Mouse (Mus musculus) hindbrain, embryonic 15.5 days (tissue): ENCODE data around the gene Asap2. TPM values are rescaled to one million over a fixed set of nuclear protein-coding genes. Genes with fewer than 3 reads are reported as not detected.
A peak's percentile ranks its signal among the peaks of the same experiment; 100 is the strongest.

Source experiments
- ATAC-seq: fragments of 200-750 bp; cut with Nextera tagmentation; 2 replicates; pipeline ENCODE4 v1.8.0; 2017; ENCODE audit warnings: low read depth, moderate number of reproducible peaks, moderate TSS enrichment; ENCODE audit not compliant: low FRiP score
- H3K27ac ChIP-seq: fragments of 300-500 bp; sonication (generic); replicated peaks from 2 replicates; pipeline ENCODE4 v1.5.1; 2015; ENCODE audit warnings: mild to moderate bottlenecking, inconsistent platforms
- H3K27me3 ChIP-seq: fragments of 300-500 bp; sonication (generic); 2 replicates; pipeline ENCODE4 v1.6.1; 2015; ENCODE audit warnings: control low read depth, inconsistent platforms
- H3K36me3 ChIP-seq: fragments of 300-500 bp; sonication (generic); 2 replicates; pipeline ENCODE4 v1.6.1; 2015; ENCODE audit warnings: control low read depth, inconsistent platforms
- H3K4me1 ChIP-seq: fragments of 300-500 bp; sonication (generic); replicated peaks from 2 replicates; pipeline ENCODE4 v1.6.1; 2015; ENCODE audit warnings: control low read depth, inconsistent platforms
- H3K4me2 ChIP-seq: fragments of 300-500 bp; sonication (generic); 2 replicates; pipeline ENCODE4 v1.6.1; 2015; ENCODE audit warnings: moderate library complexity, mild to moderate bottlenecking, inconsistent platforms
- H3K4me3 ChIP-seq: fragments of 300-500 bp; sonication (generic); 2 replicates; pipeline ENCODE4 v1.5.1; 2015; ENCODE audit warnings: mild to moderate bottlenecking, inconsistent platforms
- H3K9ac ChIP-seq: fragments of 300-500 bp; sonication (generic); 2 replicates; pipeline ENCODE4 v1.6.1; 2015; ENCODE audit warnings: inconsistent platforms
- H3K9me3 ChIP-seq: fragments of 300-500 bp; sonication (generic); 2 replicates; pipeline ENCODE4 v1.6.1; 2016; ENCODE audit warnings: control low read depth, inconsistent platforms
- WGBS: fragments of 180-500 bp; shearing (Covaris S2); methylation state at CpG from one replicate; pipeline ENCODE4 v1.1.7; 2015; 5-methylcytosine and 5-hydroxymethylcytosine counted together
- polyA plus RNA-seq: library from polyadenylated mRNA; unstranded; fragments of >200 nt; fragmentation: Nextera tagmentation; extraction: Ambion mirVana; gene quantifications from 2 replicates; pipeline ENCODE4 v1.2.1, GENCODE M21; 2015

The Asap2 gene
- polyA plus RNA-seq, 1 experiment from 2014 or later = 12.3 TPM

DNA sequence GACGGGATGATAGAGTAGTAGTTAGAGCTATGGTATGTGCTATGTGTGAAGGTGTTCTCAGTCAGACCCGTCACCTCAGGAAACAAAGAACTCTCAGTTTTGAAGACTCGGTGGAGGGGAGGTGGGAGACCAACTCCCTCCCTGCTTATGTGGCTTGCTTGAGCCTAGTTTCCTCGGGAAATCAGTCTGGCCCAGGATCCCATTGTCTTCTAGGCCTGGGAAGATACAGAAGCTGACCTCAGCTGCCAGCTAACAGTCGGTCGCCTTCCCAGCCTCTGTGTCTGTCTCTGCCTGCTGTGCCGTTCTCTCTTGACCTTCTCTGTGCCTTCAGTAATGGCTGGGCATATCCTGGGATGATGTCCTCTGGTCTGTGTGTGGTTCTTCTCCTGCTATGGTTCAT, 169.0 kb downstream of the Asap2 start:
- Histone ChIP-seq H3K4me2 (no peak overlapping the region), H3K9ac (no peak overlapping the region), H3K27ac (peak overlapping the region; percentile 17; the same call in 1 of the 2 replicates), H3K27me3 (no peaks in the 10 kb centered on the region), H3K4me3 (no peak overlapping the region), H3K36me3 (no peaks in the 10 kb centered on the region), H3K9me3 (no peaks in the 10 kb centered on the region), H3K4me1 (peaks cover 32% of the 10 kb centered on the region)
- 41% methylated on average over 7 of the region's 7 CpGs for WGBS
- no peak for ATAC-seq

DNA sequence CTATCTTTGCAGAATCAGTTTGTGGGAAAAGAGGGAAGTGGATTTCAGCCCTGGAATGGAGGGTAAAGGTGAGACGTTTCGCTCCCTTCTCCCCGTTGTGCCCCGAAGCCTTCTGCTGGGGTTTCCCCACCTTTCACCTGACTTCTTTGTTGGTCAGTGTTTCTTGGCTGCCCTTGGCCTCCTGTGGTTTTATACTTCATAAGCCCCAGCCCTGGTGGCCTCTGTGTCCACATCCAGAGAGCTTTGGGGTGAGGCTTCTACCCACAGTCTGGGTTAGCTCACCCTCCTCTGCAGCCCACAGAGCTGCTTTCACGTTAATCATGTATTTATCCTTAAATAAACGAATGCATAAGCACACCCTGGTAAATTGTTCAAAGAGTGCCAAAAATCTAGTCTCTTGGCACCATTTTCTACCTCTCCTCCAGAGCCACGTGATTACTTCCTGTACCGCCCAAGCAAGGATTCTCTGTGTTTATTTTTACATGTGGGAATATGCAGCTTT, 170.1 kb downstream of the Asap2 start:
- Histone ChIP-seq H3K27ac (peak overlapping the region; percentile 27; the same call in 1 of the 2 replicates), H3K4me3 (no peak overlapping the region), H3K27me3 (no peaks in the 10 kb centered on the region), H3K36me3 (no peaks in the 10 kb centered on the region), H3K9me3 (no peaks in the 10 kb centered on the region), H3K9ac (no peak overlapping the region), H3K4me2 (no peak overlapping the region), H3K4me1 (peaks cover 25% of the 10 kb centered on the region)
- no peak for ATAC-seq
- WGBS = 58% methylated on average over 8 of the region's 8 CpGs

DNA sequence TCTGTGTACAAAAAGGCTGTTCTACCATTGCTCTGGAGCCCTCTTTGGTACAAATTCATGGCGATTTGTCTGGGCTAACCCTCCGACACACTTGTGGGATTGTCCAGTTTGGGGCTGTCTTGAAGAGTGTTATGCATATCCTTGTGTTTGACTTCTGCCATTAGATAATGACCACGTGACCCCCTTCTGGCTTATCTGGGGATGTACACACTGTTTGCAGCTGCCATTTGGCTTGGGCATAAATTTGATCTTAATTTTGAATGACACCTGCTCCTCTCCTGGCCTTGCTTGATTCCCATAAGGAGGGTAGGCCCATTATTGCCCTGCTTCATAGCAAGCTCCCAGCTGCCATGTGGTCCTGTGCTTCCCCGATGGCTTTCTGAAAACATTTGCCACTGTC, 171.6 kb downstream of the Asap2 start:
- no peak for ATAC-seq
- H3K9ac ChIP-seq = no peak overlapping the region
- no peak overlapping the region for H3K4me2 ChIP-seq
- no peaks in the 10 kb centered on the region for H3K9me3 ChIP-seq
- H3K27ac ChIP-seq = no peak overlapping the region
- 91% methylated on average over 4 of the region's 4 CpGs for WGBS
- peaks cover 28% of the 10 kb centered on the region for H3K4me1 ChIP-seq
- no peak overlapping the region for H3K4me3 ChIP-seq
- no peaks in the 10 kb centered on the region for H3K36me3 ChIP-seq
- no peaks in the 10 kb centered on the region for H3K27me3 ChIP-seq

DNA sequence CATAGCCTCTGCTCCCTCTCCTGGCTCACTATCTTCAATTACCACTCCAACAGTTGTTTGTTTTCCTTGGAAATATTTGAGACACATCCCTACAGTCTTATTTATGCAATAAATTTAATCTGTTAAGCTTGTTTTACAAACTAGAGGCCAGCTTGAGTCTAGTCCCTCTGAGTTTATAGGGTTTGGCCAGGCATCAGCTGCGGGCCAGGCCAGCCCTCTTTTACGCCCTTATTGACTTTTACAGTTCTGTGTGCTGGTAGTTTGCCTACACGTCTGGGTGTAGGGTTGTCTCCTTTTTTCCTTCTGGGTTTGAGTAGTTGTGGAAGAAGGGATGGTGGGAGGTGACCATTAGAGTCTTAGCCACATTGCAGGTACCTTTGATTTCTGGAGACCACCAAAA, 173.4 kb downstream of the Asap2 start:
- no peak for ATAC-seq
- H3K9me3 ChIP-seq = no peaks in the 10 kb centered on the region
- no peak overlapping the region for H3K9ac ChIP-seq
- H3K4me2 ChIP-seq = no peak overlapping the region
- H3K4me3 ChIP-seq = no peak overlapping the region
- no peak overlapping the region for H3K27ac ChIP-seq
- WGBS = 88% methylated on average over 3 of the region's 3 CpGs
- peaks cover 4% of the 10 kb centered on the region; the same call in 1 of the 2 replicates for H3K36me3 ChIP-seq
- H3K4me1 ChIP-seq = peaks cover 36% of the 10 kb centered on the region
- H3K27me3 ChIP-seq = no peaks in the 10 kb centered on the region

DNA sequence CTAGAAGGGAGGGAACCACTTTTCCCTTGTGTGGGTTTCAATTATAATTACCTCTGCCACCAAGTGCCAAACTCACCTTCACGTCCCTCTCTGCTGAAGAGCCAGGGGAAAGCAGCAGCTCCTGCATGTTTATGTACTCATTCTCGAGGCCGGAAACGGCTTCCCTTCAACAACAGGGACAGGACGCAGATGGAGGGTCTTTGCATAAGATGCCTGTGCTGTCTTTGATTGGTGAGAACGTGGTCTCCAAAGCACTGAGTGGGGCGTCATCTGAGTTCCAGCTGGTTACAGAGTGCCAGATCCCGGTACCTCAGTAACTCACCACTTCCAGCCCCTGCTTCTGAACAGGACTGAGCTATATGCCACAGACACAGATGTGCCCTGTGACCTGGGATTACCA, 174.0 kb downstream of the Asap2 start:
- no peak for ATAC-seq
- Histone ChIP-seq H3K4me3 (no peak overlapping the region), H3K4me2 (no peak overlapping the region), H3K9ac (no peak overlapping the region), H3K4me1 (peaks cover 33% of the 10 kb centered on the region), H3K27me3 (no peaks in the 10 kb centered on the region), H3K27ac (no peak overlapping the region), H3K9me3 (no peaks in the 10 kb centered on the region), H3K36me3 (peaks cover 9% of the 10 kb centered on the region; the same call in 1 of the 2 replicates)
- 74% methylated on average over 8 of the region's 8 CpGs for WGBS

DNA sequence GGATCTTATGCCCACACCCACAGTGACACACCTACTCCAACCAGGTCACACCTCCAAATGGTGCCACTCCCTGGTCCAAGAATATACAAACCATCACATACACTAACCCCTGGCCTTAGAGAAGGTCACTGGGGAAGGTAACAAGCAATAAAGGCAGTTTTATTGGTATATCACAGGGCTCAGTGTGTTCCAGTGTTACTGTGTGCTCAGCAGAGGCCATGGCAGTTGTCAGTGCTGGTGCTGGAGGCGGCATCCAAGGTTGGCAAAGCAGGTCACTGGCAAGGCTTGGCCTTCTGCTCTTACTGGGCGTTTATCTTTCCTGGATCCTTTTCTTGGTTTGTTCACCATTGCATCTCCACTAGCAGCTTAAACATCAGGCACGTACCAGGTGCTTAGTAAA, 174.9 kb downstream of the Asap2 start:
- no peak for ATAC-seq

DNA sequence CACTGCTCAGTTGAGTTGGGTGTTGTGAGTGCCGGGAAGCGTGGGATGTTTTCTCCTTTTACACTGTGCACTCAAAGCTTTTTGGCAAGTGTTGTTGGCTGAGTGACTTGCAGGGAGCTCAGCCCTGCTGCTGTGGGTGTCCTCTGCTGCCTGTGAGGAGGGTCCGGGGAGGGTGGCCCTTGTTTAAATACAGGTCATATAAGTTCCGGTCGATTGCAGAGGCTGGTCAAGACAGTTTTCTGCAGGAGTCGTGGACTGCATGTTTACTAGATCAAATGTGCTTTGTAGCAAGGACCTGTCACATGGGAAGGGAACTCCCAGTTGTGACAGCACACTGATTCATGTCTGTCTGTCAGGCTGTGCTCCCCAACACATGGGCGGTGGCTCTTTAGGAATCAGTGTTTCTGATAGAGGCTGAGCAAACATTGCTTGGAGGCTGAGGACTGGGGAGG, 175.7 kb downstream of the Asap2 start:
- Histone ChIP-seq H3K27me3 (no peaks in the 10 kb centered on the region), H3K4me3 (no peak overlapping the region), H3K9me3 (no peaks in the 10 kb centered on the region), H3K4me2 (no peak overlapping the region), H3K27ac (no peak overlapping the region), H3K9ac (no peak overlapping the region), H3K4me1 (peaks cover 18% of the 10 kb centered on the region), H3K36me3 (peaks cover 15% of the 10 kb centered on the region; the same call in 1 of the 2 replicates)
- ATAC-seq = no peak
- 69% methylated on average over 7 of the region's 7 CpGs for WGBS

More for the DNA sequence above, 174.9 kb downstream of the Asap2 start:
- Histone ChIP-seq H3K4me2 (no peak overlapping the region), H3K27me3 (no peaks in the 10 kb centered on the region), H3K4me3 (no peak overlapping the region), H3K9ac (no peak overlapping the region), H3K36me3 (peaks cover 15% of the 10 kb centered on the region; the same call in 1 of the 2 replicates), H3K4me1 (peaks cover 24% of the 10 kb centered on the region), H3K9me3 (no peaks in the 10 kb centered on the region), H3K27ac (no peak overlapping the region)
- WGBS = 96% methylated on average over 3 of the region's 3 CpGs

DNA sequence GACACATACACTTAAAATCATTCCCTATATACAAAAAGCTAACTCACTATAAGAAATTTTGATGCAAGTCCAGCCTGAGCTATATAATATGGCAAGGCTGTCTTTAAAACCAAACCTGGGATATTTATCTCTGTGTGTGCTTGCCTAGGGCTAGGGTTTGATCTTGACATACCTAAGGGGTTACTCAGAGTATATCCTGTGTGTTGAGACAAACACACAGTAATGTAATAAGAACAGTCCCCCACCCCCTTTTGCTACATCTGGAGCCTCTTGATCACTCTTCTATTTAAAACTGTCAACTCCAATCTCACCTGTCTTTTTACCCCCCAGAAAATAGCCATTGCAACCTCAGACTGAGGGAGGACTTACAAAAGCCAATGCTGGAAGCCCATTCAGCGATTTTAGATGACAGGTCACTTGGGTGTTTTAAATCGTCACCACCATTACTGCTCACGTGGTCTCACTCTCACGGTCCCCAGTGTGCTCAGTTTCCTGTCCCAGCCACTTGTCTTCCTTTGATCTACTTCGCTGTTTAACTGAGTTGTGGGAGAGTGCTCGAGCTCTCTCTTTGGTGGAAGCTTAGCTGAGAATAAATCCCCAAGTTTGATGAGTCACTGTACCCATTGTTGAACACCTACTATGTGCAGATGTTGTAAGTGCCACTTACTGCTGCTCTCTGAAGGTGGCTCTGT, 176.8 kb downstream of the Asap2 start:
- Histone ChIP-seq H3K36me3 (peaks cover 15% of the 10 kb centered on the region; the same call in 1 of the 2 replicates), H3K9ac (no peak overlapping the region), H3K27me3 (no peaks in the 10 kb centered on the region), H3K9me3 (no peaks in the 10 kb centered on the region), H3K27ac (no peak overlapping the region), H3K4me2 (no peak overlapping the region), H3K4me3 (no peak overlapping the region), H3K4me1 (peaks cover 18% of the 10 kb centered on the region)
- no peak for ATAC-seq
- 53% methylated on average over 6 of the region's 6 CpGs for WGBS

DNA sequence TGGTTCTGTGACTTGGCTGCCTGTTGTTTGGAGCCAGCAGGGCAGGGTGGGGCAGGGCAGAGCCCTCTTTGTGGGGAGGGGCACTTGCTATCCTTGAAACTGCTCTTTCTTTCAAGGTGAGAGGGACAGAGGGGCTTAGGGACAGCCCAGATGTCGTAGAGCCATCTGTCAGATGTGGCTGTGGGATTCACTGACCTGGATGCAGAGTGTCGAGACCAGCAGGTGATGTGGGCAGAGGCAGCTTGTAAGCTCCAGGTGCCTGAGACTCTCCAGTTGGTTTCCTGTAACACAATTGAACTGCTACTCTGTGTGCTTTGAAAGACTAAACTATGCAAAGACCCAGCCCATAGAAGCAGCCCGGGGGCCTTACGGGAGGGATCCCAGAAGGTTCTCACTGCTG, 177.5 kb downstream of the Asap2 start:
- no peak overlapping the region for H3K4me3 ChIP-seq
- no peaks in the 10 kb centered on the region for H3K9me3 ChIP-seq
- H3K27me3 ChIP-seq = no peaks in the 10 kb centered on the region
- WGBS = 90% methylated on average over 4 of the region's 4 CpGs
- no peak overlapping the region for H3K4me2 ChIP-seq
- no peak overlapping the region for H3K27ac ChIP-seq
- peaks cover 15% of the 10 kb centered on the region; the same call in 1 of the 2 replicates for H3K36me3 ChIP-seq
- no peak overlapping the region for H3K9ac ChIP-seq
- ATAC-seq = no peak
- peaks cover 18% of the 10 kb centered on the region for H3K4me1 ChIP-seq

DNA sequence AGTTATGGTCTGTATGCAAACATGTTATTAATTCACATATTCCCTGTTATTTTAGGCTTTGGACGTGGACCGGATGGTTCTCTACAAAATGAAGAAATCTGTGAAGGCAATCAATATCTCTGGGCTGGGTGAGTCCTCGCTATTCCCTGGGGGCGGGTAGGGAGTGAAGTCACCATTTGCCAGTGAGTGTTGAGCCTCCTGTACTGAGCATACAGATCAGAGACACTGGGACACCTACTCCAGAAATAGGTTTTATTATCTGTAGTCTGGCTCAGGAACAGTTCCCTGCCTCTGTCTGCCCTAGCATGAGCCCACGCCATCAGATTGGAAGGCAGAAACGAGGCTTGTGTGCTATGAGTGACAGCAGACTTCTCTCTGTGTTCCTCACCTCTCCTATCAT, 177.9 kb downstream of the Asap2 start:
- no peak overlapping the region for H3K4me2 ChIP-seq
- no peak for ATAC-seq
- no peak overlapping the region for H3K27ac ChIP-seq
- no peaks in the 10 kb centered on the region for H3K9me3 ChIP-seq
- H3K36me3 ChIP-seq = peaks cover 15% of the 10 kb centered on the region; the same call in 1 of the 2 replicates
- peaks cover 18% of the 10 kb centered on the region for H3K4me1 ChIP-seq
- H3K9ac ChIP-seq = no peak overlapping the region
- H3K4me3 ChIP-seq = no peak overlapping the region
- H3K27me3 ChIP-seq = no peaks in the 10 kb centered on the region
- 92% methylated on average over 6 of the region's 6 CpGs for WGBS

DNA sequence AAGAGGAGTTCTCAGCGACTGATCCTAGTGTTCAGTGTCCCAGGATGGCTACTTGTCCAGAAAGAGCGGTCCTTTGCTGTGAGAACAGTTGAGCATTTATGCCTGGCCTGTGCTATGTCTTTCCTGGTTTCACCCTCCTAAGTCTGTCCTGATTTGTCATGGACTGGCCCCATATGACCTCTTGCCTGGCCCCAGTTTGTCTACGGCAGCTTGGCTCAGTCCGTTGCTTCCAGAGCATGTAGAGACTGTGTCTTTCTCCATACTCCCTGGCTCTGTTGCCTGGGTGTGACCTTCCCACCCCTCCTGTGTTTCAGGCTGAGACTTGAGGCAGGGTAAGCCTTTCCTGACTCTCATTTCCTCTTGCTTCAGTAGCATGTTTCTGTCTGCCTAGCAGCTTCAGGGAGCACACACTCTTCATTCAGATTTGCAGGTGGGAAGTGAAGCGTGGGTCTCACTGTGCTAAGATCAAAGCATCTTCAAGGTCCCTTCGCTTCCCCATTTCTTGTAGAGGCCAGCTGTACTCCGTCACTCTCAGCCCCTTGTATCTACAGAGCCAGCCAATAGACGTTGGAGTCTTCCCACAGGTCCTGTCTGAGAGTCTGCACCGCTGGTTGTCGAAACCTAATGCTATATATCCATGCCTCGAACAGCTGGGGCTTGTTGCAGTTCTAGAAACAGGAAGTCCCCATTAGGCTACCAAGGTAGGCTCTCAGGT, 181.7 kb downstream of the Asap2 start:
- peaks cover 8% of the 10 kb centered on the region; the same call in 1 of the 2 replicates for H3K4me1 ChIP-seq
- no peak overlapping the region for H3K9ac ChIP-seq
- ATAC-seq = no peak
- 89% methylated on average over 11 of the region's 11 CpGs for WGBS
- peaks cover 15% of the 10 kb centered on the region; the same call in 1 of the 2 replicates for H3K36me3 ChIP-seq
- H3K27me3 ChIP-seq = no peaks in the 10 kb centered on the region
- H3K4me2 ChIP-seq = no peak overlapping the region
- H3K9me3 ChIP-seq = no peaks in the 10 kb centered on the region
- no peak overlapping the region for H3K27ac ChIP-seq
- H3K4me3 ChIP-seq = no peak overlapping the region

DNA sequence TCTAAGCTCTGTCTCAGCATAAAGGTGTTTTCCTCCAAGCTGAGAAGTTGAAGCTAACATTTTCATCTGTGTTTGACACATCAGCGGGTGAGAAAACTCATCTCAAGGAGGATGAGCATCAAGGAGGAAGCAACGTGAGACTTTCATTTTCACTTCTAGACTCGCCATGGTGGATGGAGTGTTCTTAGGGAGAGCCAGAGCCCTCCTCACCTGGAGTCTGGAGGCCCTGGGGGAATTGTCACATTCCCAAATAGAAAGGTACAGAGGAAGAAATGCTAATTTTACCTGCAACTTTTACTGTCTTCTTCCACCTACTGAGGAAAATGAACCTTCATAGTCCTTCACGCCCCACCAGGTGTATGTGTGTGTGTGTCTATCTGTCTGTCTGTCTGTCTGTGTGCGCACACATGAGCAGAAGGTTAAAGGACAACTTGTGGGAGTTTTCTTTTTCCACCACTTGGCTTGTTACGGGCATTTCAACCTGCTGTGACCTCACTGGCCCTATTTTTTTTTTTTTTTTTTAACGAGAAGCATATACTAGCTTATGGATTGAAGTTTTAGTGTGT, 183.7 kb downstream of the Asap2 start:
- H3K36me3 ChIP-seq = peaks cover 9% of the 10 kb centered on the region; the same call in 1 of the 2 replicates
- no peak overlapping the region for H3K4me2 ChIP-seq
- H3K27ac ChIP-seq = no peak overlapping the region
- no peaks in the 10 kb centered on the region for H3K27me3 ChIP-seq
- H3K9me3 ChIP-seq = no peaks in the 10 kb centered on the region
- H3K4me3 ChIP-seq = no peak overlapping the region
- 95% methylated on average over 7 of the region's 7 CpGs for WGBS
- no peak for ATAC-seq
- H3K9ac ChIP-seq = no peak overlapping the region
- H3K4me1 ChIP-seq = 0 out of 2 replicates have a peak, but pooled peaks cover 2% of the 10 kb centered on the region
